Mouse (Mus musculus): Measurements from ENCODE around the gene Adgrf3.

Gene Adgrf3

DNA sequence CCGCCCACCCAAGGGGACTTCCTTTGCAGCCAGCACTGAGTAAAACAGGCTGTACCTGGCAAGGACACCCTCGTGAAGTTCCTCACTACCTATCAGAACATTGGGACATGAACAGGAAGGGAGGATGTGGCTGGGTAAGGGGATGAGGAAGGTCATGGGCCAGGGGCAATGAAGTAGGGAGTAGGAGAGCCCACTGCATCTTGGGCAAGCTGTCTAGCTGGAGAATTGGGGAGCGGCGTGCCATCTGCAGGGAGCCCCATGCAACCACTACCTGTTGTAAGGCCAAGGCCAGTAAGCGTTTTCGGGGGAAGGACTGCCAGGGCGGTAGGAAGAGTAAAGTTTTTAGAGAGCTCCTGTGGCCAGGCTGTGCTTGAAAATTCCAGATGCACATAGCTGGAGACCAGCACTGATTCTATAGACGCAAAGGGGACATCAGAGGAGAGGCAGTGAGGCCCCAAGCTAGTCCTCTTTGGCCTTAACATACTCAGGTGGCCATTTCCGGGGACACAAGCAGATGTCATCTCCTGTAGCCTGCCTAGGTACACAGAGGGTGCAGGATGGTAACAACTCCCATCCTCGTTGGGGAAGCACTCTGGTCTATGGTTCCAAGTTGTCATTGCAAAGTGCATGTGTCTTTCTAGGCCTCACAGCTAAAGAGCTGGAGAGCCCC is 2.2 kb downstream of the Adgrf3 start:
- in situ Hi-C loops (cut with MboI, MseI) = no loop called here

DNA sequence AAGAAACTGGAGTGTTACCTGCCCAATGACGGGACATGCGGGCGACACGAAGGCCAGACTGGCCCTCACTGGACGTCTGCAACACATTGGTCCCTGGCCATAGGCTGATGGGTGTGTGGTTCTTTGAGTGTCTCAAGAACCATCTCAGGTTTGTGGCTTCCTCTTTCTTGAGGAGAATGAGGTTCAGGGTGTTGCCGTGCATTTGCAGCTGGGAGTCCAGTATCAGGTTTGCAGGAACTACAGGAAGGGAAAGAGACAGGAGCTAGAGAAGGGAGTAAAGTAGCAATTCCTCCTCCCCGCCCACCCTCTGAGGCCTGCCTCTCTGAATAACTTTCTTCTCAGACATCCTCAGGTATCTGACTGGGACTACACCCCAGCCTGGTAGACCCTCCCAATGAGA is 3.3 kb downstream of the Adgrf3 start:
- in situ Hi-C loops (cut with MboI, MseI) = no loop called here

DNA sequence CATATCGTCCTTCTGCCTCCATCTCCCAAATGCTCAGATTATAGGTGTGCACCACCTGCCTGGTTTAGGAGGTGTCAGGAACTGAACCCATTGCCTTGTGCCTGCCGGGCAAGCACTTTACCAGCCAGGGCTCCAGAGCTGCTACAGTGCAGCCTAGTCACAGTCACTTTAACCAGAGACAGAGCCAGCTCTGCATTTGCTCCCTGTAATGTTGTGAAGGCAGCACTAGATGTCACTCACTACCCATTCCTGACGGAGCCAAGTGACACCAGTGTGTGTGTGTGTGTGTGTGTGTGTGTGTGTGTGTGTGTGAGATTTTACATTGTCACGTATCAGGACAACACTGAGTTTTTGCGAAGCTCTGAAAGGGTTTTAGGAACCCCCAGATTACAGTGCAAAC is 4.0 kb downstream of the Adgrf3 start:
- in situ Hi-C loops (cut with MboI, MseI) = no loop called here

GRCm38 (mm10) chr5:30198257-30198656 is 7.3 kb downstream of the Adgrf3 start:
- in situ Hi-C loops (cut with MboI, MseI) = loop anchor here (5.0 to 10.0 kb wide), 3 partner anchors 79 to 983 kb away; no protein-coding TSS in a partner anchor

DNA sequence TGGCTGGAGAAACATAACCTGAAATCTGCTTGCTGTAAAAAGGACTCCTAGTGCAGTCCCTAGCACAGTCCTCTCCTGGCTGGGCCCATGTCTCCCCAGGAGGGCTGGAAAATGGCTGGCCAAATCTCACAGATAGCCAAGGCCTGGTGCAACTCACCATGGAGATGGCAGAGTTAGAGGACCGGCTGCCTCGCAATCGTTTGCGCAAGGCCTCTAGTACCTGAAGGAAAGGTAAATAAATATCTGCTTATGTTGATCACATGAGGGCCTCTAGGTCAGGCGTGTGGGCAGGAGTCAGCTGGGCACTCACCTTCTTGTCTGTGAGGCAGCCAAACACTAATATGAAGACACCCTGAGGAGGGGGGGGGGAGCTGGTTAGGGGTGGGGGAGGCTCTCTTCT is 10.2 kb downstream of the Adgrf3 start:
- in situ Hi-C loops (cut with MboI, MseI) = loop anchor here (5.0 to 10.0 kb wide), 3 partner anchors 82 to 981 kb away; no protein-coding TSS in a partner anchor

- in situ Hi-C loops (cut with MboI, MseI) = loop anchor here (10.0 kb wide), 2 partner anchors 292 to 978 kb away; no protein-coding TSS in a partner anchor
These were observed 13.1 kb downstream of the Adgrf3 start for GRCm38 (mm10) chr5:30192452-30192851.

- in situ Hi-C loops (cut with MboI, MseI) = no loop called here
These were observed 17.6 kb downstream of the Adgrf3 start for GRCm38 (mm10) chr5:30187687-30188485.

DNA sequence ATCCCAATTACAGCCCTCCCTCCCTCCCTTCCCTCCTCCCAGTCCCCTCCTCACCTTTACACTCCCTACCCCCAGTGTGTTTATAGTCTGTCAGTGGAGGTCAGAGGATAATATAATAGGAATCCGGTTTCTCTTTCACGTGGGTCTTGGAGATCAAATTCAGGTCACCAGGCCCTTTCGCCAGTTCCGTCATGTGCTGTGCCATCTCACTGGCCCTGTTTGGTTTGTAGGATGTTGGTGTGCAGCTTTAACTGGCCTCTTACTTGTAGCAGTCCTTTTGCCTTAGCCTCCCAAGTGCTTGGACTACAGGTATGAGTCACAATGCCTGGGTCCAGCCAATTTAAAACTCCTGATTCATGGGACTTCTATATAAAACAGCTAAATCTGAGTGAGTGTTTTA is 29.7 kb downstream of the Adgrf3 start:
- in situ Hi-C loops (cut with MboI, MseI) = no loop called here

DNA sequence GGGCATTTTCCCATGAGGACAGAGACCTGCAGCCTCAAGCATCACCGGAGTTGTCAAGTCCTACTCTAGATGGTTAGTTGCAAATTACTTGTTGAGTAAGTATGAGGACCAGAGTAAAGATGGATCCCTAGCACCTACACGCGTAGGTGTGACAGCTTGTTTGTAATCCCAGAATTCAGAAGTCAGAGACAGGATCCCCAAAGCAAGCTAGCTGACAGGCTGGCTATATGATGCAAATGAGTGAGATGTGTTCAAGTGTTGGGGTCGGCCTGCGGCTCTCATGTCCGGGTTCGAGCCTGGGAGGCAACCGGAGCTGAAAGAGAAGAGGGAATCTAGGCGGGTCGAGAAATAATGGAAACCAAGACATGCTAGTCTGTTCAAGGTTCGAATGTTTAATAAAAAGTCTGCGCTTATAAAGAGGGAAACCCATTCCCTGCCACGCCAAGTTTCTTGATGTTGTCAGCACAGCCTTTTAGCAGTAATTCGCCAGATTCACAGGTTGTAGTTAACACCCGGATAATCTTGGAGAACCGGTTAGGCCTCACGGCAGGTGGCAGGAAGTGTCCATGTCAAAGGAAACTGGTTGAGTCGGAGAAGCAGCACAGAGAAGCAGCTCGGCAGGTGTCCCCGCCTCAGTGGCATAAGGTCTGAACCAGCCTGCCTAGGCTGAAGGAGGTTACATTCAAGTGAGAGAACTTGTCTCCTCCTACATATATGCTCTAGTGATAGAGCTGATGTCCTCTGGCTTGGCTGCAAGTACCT is 32.4 kb downstream of the Adgrf3 start:
- in situ Hi-C loops (cut with MboI, MseI) = no loop called here

- in situ Hi-C loops (cut with MboI, MseI) = no loop called here
These were observed 33.4 kb downstream of the Adgrf3 start for GRCm38 (mm10) chr5:30172115-30172514.

DNA sequence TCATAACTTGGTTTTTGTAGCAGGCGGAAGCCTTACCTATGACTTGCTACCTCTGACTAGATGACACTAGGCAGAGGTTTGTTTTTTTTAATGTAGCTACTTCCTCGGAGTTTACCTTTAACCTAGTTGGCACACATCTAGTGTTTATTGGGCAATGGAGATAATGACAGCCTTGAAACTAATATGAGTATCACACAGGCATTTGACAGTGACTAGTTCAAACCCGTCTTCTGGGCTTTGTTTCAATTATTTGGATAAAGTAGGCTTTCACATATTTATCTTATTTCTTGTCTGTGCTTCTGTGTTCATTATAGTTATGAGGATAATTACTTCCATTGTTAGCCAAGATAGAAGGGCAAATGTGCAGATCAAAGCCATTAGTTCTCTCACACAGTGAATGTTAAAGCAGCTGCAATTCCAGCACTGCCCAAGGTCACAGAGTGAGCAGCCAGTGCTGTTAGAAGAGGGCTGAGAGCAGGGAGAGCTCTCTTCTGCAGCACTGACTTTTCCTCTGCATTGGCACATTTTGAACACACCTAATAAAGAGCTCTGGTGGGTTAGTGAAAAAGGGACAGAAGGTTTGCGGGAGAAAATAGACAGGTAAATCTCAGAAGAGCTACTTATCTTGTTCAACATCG is 35.1 kb downstream of the Adgrf3 start:
- in situ Hi-C loops (cut with MboI, MseI) = no loop called here

GRCm38 (mm10) chr5:30165234-30165946 is 40.1 kb downstream of the Adgrf3 start:
- in situ Hi-C loops (cut with MboI, MseI) = no loop called here

DNA sequence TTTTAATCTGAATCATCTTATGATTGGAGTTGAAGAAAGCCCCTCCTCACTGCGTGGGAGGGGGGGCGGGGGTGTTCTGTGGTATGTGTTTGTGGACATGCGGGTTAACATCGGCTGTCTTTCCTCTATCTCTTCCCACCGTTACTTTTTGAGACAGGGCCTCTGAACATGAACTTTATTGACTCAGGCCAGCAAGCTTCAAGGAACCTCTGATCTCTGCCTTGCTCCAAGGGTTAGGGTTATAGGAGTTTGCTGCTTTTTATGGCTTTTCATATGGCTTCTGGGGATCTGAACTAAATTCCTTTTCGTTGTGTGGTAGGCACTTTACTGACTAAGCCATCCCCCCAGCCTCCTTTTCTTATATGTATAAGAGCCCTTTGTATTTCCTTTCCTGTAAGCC is 43.2 kb downstream of the Adgrf3 start:
- in situ Hi-C loops (cut with MboI, MseI) = no loop called here

DNA sequence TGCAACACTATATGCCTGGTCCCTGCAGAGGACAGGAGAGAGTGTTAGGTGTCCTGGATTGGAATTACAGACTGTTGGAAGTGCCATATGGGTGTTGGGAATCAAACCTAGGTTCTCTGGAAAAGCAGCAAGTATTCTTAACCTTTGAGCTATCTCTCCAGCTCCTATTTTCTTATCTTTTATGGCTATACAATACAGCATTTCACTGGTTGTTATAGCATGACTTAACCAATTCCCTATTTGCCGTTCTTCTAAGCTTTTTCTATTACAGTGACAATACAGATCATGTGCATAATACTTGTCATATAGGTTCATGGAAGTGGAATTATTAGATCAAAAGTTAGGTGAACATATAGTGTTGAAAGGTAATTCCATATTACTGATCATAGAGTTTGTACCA is 43.7 kb downstream of the Adgrf3 start:
- in situ Hi-C loops (cut with MboI, MseI) = no loop called here

DNA sequence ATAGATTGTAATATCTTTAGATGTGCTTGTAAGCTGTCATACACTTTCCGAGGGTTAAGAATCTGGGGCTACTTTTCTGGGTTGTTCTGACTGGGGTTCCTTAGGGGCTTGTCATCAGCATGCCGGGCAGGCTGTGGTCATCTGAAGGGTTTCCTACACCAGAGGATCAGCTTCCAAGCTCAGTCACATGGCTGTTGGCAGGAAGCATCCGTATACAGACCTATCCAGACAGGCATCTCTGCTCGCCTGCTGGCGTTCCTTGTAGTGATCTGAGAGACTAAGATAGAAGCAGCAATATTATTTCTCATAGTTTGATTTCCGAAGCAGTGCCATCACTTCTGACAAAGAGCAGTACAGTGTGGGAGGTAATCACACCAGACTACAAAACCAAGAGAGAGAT is 45.9 kb downstream of the Adgrf3 start:
- in situ Hi-C loops (cut with MboI, MseI) = no loop called here

DNA sequence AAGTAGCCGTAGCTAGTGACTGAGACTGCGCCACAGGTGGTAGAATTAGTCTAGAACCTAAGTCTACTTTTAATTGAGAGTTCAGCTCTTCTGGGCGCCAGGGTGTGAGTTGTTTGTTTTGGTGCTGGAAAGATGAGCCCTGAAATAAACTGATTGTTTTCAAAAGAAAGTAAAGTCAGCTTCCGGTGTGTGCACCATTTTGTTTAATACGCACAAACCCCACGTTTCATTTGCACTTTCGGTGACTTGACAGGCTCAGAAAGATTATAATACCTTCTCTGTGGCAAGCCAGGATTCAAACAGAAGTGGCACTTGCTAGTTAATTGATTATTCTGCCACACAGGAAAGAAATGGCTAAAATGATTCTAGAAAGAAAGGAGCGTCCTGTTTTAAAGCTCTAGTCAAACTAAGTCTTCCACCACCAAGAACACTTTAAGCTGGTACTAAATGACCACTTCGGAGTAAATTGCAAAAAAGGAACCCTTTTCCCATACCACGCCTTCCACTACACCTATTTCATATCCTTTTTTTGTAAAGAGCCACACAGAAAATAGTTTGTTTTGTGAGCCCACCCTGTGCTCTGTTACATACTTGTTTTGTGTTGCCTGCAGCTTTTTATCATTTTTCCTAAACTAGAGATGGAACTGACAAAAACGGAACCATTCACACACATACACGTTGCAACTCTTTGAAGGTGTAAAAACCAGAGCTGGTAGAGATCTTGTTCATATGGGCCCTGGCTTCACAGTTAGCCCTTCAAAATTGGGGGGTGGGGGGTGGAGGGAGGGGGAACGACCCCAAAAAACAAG is 49.5 kb downstream of the Adgrf3 start:
- in situ Hi-C loops (cut with MboI, MseI) = no loop called here

DNA sequence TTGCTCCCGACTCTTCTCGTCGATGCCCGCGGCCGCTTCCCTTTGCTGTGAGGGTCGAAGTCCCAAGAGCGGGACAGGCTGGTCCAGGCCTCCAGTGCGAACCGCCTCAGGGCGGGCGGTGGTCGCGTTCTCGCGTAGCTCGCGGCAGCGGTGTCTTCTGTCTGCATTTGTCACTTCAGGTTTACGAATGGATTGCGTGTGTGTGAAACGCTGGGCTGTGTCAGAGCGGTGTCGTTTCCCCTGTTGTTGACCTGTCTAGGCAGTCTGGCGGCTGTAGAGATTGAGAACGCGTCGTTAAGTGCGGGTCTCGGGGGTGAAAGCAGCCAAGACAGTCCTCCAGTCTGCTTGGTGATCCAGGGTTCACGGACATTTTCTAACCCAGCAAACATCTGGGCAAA is 50.1 kb downstream of the Adgrf3 start:
- in situ Hi-C loops (cut with MboI, MseI) = no loop called here

DNA sequence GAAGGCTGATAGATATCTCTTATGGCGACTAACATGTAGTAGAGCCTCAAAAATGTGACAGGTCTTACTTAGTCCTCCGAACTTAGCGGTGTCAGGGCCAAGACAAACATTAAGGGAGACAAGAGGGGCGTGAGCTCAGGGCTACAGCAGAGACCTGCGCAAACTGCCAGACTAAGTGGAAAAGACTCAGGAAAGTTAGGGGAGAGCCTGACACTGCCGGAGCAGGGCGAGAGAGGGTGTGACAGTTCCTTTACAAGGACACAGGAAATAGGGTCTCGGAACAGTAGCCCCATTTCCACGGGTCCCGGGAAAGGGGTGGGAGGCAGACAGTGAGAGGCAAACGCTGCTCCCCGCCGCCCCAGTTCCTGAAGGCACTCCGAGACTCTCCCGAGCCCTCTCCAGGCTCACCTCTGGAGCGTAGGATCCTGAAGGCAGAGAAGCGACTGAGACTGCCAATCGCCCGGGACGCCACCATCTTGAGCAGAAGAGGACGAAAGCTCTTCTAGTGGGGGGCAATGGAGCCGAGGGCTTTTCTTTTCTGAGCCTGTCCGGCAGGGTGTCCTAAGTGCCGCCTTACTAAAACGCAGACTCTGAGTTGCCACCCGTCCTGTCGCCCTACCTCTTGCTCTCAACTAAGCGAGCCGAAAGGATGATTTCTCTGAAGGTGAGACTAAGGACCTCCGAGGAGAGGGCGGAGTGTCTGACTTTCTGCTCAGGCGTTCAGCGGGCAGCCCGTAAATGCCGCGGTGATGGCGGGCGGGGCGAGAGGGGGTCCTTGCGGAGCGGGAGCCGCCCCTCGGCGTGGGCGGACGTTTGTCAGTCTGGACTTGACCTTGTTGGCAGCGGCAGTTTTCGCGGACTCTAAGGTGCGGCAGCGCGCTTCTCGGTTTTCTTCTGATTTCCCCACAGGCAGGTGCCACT is 50.8 kb downstream of the Adgrf3 start, which contains the start of the genes Hadha and Hadhb:
Hadha (minus strand) TSS at position 689 of the 921 bp plus-strand sequence.
Hadhb (plus strand) TSS at position 775 of the 921 bp plus-strand sequence.
- in situ Hi-C loops (cut with MboI, MseI) = no loop called here

DNA sequence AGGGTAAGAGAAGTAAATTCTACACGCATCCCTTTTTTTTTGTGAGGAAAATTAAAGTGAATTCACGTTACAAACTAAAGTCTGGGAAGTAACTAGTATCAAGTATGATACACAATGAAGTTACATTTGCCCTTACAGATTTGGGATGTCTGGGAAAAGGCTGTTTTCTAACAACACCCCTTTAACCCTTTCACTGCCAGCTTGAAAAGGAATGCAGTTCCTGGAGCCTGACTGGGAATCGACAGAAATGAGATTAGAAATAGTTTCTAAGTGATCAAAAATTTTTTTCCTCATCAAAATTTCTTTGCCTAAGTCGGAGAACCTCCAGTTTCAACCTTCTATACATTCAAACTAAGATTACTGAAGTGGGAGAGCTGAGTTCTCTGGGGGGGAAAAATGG is 51.5 kb downstream of the Adgrf3 start:
- in situ Hi-C loops (cut with MboI, MseI) = no loop called here

All from T-helper 1 cell (primary cell).